Mouse (Mus musculus): ENCODE data around the gene Map3k1. TPM values are rescaled to one million over a fixed set of nuclear protein-coding genes. Genes with fewer than 3 reads are reported as not detected.

Gene Map3k1
- polyA plus RNA-seq, 1 experiment from 2014 or later: 15.7 TPM

GRCm38 (mm10) chr13:111810998-111811628, 2.3 kb upstream of the Map3k1 start:
- H3K4me3 ChIP-seq (ENCODE audit: control insufficient read depth in 1 of 2, insufficient read depth in 1 of 2, low read depth in 1 of 2, low read length in 2 of 2): no peak overlapping the region
- WGBS: 90% methylated on average over 13 of the region's 13 CpGs
- no peak for ATAC-seq (ENCODE audit: insufficient number of reproducible peaks, insufficient read depth, low FRiP score, low read depth)
- H3K36me3 ChIP-seq (ENCODE audit: control insufficient read depth, insufficient read depth, low read length): no peaks in the 10 kb centered on the region
- no peak overlapping the region for H3K27ac ChIP-seq (replicated peaks in 1 of 2; ENCODE audit: control insufficient read depth in 1 of 2, insufficient read depth in 1 of 2, low read depth in 2 of 2, low read length in 2 of 2)
- H3K9ac ChIP-seq (ENCODE audit: low read length): no peak overlapping the region
- no peak overlapping the region for H3K4me2 ChIP-seq (ENCODE audit: low read length)
- H3K9me3 ChIP-seq (ENCODE audit: control insufficient read depth, low read length): peaks cover 4% of the 10 kb centered on the region
- no peaks in the 10 kb centered on the region for H3K27me3 ChIP-seq (ENCODE audit: control insufficient read depth, insufficient read depth, low read length)
- H3K4me1 ChIP-seq (ENCODE audit: control insufficient read depth in 2 of 2, insufficient read depth in 2 of 2, low read length in 2 of 2): peaks cover 0 to 11% of the 10 kb centered on the region in 2 experiments; a peak in 1 of 4 replicates

- Histone ChIP-seq H3K9ac (ENCODE audit: low read length) (peak overlapping the region; percentile 95), H3K36me3 (ENCODE audit: control insufficient read depth, insufficient read depth, low read length) (no peaks in the 10 kb centered on the region), H3K4me3 (ENCODE audit: control insufficient read depth in 1 of 2, insufficient read depth in 1 of 2, low read depth in 1 of 2, low read length in 2 of 2) (peak overlapping the region; percentile 91 to 98), H3K27me3 (ENCODE audit: control insufficient read depth, insufficient read depth, low read length) (no peaks in the 10 kb centered on the region), H3K9me3 (ENCODE audit: control insufficient read depth, low read length) (no peaks in the 10 kb centered on the region), H3K4me2 (ENCODE audit: low read length) (peak overlapping the region; percentile 84), H3K27ac (replicated peaks in 1 of 2; ENCODE audit: control insufficient read depth in 1 of 2, insufficient read depth in 1 of 2, low read depth in 2 of 2, low read length in 2 of 2) (peak overlapping the region; percentile 77 to 97), H3K4me1 (ENCODE audit: control insufficient read depth in 2 of 2, insufficient read depth in 2 of 2, low read length in 2 of 2) (peaks cover 5 to 25% of the 10 kb centered on the region in 2 experiments; a peak in 3 of 4 replicates)
- WGBS: 2% methylated on average over 25 of the region's 29 CpGs
- peak; percentile 47 for ATAC-seq (ENCODE audit: insufficient number of reproducible peaks, insufficient read depth, low FRiP score, low read depth)
Observed at GRCm38 (mm10) chr13:111809466-111810228, 854 bp upstream of the Map3k1 start.

DNA sequence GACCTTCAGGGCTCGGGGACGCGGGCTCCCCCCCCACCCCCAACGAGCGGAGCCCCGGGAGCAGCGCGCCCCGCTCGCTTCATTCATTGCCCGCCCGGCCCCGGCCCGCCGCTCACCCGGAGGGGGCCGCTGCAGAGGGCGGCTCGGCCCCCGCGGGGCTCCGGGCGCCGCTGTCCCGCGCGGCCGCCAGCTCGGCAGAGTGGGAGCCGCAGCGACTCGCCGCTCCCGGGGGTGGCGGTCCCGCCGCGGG, 481 bp downstream of the Map3k1 start:
- WGBS: under 1% methylated on average over 34 of the region's 38 CpGs

GRCm38 (mm10) chr13:111807596-111808386, 1.0 kb downstream of the Map3k1 start:
- ATAC-seq (ENCODE audit: insufficient number of reproducible peaks, insufficient read depth, low FRiP score, low read depth): peak; percentile 41
- H3K27ac ChIP-seq (replicated peaks in 1 of 2; ENCODE audit: control insufficient read depth in 1 of 2, insufficient read depth in 1 of 2, low read depth in 2 of 2, low read length in 2 of 2): peak overlapping the region; percentile 32 to 97
- H3K27me3 ChIP-seq (ENCODE audit: control insufficient read depth, insufficient read depth, low read length): no peaks in the 10 kb centered on the region
- no peaks in the 10 kb centered on the region for H3K9me3 ChIP-seq (ENCODE audit: control insufficient read depth, low read length)
- H3K4me3 ChIP-seq (ENCODE audit: control insufficient read depth in 1 of 2, insufficient read depth in 1 of 2, low read depth in 1 of 2, low read length in 2 of 2): peak overlapping the region; percentile 88 to 98
- WGBS: under 1% methylated on average over 65 of the region's 79 CpGs
- peak overlapping the region; percentile 95 for H3K9ac ChIP-seq (ENCODE audit: low read length)
- no peaks in the 10 kb centered on the region for H3K36me3 ChIP-seq (ENCODE audit: control insufficient read depth, insufficient read depth, low read length)
- peak overlapping the region; percentile 83 for H3K4me2 ChIP-seq (ENCODE audit: low read length)
- peaks cover 8 to 43% of the 10 kb centered on the region in 2 experiments; a peak in 3 of 4 replicates for H3K4me1 ChIP-seq (ENCODE audit: control insufficient read depth in 2 of 2, insufficient read depth in 2 of 2, low read length in 2 of 2)

More for the DNA sequence above, 481 bp downstream of the Map3k1 start:
- Histone ChIP-seq H3K9ac (ENCODE audit: low read length) (peak overlapping the region; percentile 95), H3K27ac (replicated peaks in 1 of 2; ENCODE audit: control insufficient read depth in 1 of 2, insufficient read depth in 1 of 2, low read depth in 2 of 2, low read length in 2 of 2) (peak overlapping the region; percentile 97), H3K4me3 (ENCODE audit: control insufficient read depth in 1 of 2, insufficient read depth in 1 of 2, low read depth in 1 of 2, low read length in 2 of 2) (peak overlapping the region; percentile 88 to 98), H3K4me1 (ENCODE audit: control insufficient read depth in 2 of 2, insufficient read depth in 2 of 2, low read length in 2 of 2) (peaks cover 8 to 38% of the 10 kb centered on the region in 2 experiments; a peak in 3 of 4 replicates), H3K36me3 (ENCODE audit: control insufficient read depth, insufficient read depth, low read length) (no peaks in the 10 kb centered on the region), H3K4me2 (ENCODE audit: low read length) (peak overlapping the region; percentile 83), H3K27me3 (ENCODE audit: control insufficient read depth, insufficient read depth, low read length) (no peaks in the 10 kb centered on the region), H3K9me3 (ENCODE audit: control insufficient read depth, low read length) (no peaks in the 10 kb centered on the region)
- ATAC-seq (ENCODE audit: insufficient number of reproducible peaks, insufficient read depth, low FRiP score, low read depth): peak; percentile 65

DNA sequence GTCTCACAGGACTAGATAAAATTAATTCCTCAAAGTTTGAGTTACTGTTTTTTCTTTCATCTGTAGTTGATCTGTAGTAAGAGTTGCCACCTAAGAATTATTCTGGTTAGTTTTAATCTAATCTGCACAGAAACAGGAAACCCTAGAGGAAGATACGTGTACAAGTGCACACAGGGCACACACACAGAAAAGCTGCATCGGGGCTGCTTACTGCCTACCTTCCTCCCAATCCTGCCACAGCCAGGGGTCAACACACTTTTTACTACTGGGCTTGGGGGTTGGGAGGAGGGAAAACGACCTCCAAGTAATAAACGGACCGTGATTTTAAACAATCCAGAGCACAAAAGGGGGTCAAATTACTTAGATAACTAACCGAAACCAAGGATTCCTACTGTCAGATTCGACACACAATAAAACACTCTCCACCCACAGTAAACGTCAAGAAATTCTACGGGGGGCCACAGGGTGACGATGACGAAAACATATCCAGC, 1.6 kb downstream of the Map3k1 start:
- peak overlapping the region; percentile 95 for H3K9ac ChIP-seq (ENCODE audit: low read length)
- no peak for ATAC-seq (ENCODE audit: insufficient number of reproducible peaks, insufficient read depth, low FRiP score, low read depth)
- H3K4me3 ChIP-seq (ENCODE audit: control insufficient read depth in 1 of 2, insufficient read depth in 1 of 2, low read depth in 1 of 2, low read length in 2 of 2): peak overlapping the region; percentile 88 to 98
- peaks cover 9 to 48% of the 10 kb centered on the region in 2 experiments; a peak in 3 of 4 replicates for H3K4me1 ChIP-seq (ENCODE audit: control insufficient read depth in 2 of 2, insufficient read depth in 2 of 2, low read length in 2 of 2)
- peak overlapping the region; percentile 83 for H3K4me2 ChIP-seq (ENCODE audit: low read length)
- 0% methylated on average over 11 of the region's 11 CpGs for WGBS
- H3K9me3 ChIP-seq (ENCODE audit: control insufficient read depth, low read length): no peaks in the 10 kb centered on the region
- H3K36me3 ChIP-seq (ENCODE audit: control insufficient read depth, insufficient read depth, low read length): no peaks in the 10 kb centered on the region
- peak overlapping the region; percentile 52 to 97 for H3K27ac ChIP-seq (replicated peaks in 1 of 2; ENCODE audit: control insufficient read depth in 1 of 2, insufficient read depth in 1 of 2, low read depth in 2 of 2, low read length in 2 of 2)
- no peaks in the 10 kb centered on the region for H3K27me3 ChIP-seq (ENCODE audit: control insufficient read depth, insufficient read depth, low read length)

DNA sequence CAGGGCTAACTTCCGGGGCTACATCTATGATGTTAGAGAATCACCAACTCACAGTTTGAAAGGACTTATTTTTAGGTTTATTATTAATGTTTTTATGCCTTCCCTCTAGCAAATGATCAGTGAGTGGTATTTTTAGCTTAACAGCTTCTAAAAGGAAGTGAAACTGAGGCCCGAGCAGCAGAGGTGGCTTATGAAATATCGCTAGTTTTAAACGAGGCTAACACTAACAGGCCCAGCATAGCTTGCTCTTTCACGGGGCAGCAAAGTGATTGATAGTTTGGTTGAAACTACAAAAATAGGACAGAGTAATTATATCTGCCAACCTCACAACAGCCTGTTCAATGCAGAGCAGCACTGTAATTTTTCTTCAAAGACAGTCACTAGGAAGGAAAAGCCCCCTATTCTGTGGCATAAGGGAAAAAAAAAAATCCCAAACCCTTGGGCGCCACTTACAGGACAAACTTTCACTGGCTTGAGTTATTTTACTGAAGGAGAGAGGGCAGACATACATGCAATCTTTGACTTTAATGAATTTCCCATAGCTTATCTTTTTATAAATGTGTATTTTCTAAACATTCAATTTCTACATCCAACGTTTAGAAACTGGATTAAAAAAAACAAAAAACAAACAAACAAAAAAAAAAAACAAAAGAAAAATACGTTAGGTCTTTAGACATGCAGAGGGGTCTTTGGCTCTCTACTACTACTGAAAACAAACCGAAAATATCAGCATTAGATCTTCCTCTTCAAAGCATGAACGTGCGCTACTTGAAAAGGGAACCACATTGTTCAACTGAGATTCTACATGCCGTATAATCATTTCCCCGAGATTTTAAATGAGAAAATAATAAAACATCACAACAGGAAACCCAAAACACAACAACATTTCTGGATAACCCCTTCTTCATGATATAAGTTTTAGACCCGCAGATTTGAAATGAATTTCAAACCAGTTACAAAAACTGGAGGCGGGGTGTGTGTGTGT, 2.8 kb downstream of the Map3k1 start:
- Histone ChIP-seq H3K36me3 (ENCODE audit: control insufficient read depth, insufficient read depth, low read length) (no peaks in the 10 kb centered on the region), H3K9ac (ENCODE audit: low read length) (peak overlapping the region; percentile 95), H3K4me2 (ENCODE audit: low read length) (peak overlapping the region; percentile 83), H3K27me3 (ENCODE audit: control insufficient read depth, insufficient read depth, low read length) (no peaks in the 10 kb centered on the region), H3K27ac (replicated peaks in 1 of 2; ENCODE audit: control insufficient read depth in 1 of 2, insufficient read depth in 1 of 2, low read depth in 2 of 2, low read length in 2 of 2) (peak overlapping the region in 1 of 2 experiments; percentile 53; a peak in 2 of 4 replicates), H3K9me3 (ENCODE audit: control insufficient read depth, low read length) (no peaks in the 10 kb centered on the region), H3K4me3 (ENCODE audit: control insufficient read depth in 1 of 2, insufficient read depth in 1 of 2, low read depth in 1 of 2, low read length in 2 of 2) (peak overlapping the region in 1 of 2 experiments; percentile 98; a peak in 2 of 4 replicates), H3K4me1 (ENCODE audit: control insufficient read depth in 2 of 2, insufficient read depth in 2 of 2, low read length in 2 of 2) (peaks cover 14 to 58% of the 10 kb centered on the region in 2 experiments; a peak in 3 of 4 replicates)
- no peak for ATAC-seq (ENCODE audit: insufficient number of reproducible peaks, insufficient read depth, low FRiP score, low read depth)
- WGBS: 41% methylated on average over 15 of the region's 15 CpGs

Measured in heart, embryonic 14.5 days (tissue).